Mouse (Mus musculus): ENCODE measurements around the gene Cd37. TPM values are rescaled to one million over a fixed set of nuclear protein-coding genes. Genes with fewer than 3 reads are reported as not detected.

Gene Cd37
- polyA plus RNA-seq, 1 experiment: 30.1 TPM

- H3K36me3 ChIP-seq (ENCODE audit: control insufficient read depth, insufficient read depth, low read length): no peaks in the 10 kb centered on the region
- H3K4me1 ChIP-seq (ENCODE audit: control insufficient read depth, insufficient read depth, low read length): no peaks in the 10 kb centered on the region
- WGBS: 84% methylated on average over 5 of the region's 5 CpGs
- TF ChIP-seq POLR2A (IDR thresholded peaks at IDR 0.05; ENCODE audit: low read depth, low read length) (no peak), CTCF (conservative IDR thresholded peaks at IDR 0.05; ENCODE audit: insufficient read depth, insufficient read length, low read depth, low read length) (no peak)
- H3K27me3 ChIP-seq (replicated peaks; ENCODE audit: control insufficient read depth, insufficient read depth, low read length): 0 out of 2 replicates have a peak, but pooled peaks cover 2% of the 10 kb centered on the region
- DNase-seq: no peak
- H3K4me3 ChIP-seq (ENCODE audit: insufficient read depth, low read depth, low read length): no peak overlapping the region
- H3K27ac ChIP-seq (ENCODE audit: insufficient read depth, low read depth, low read length): no peak overlapping the region
These were observed 25.2 kb downstream of the Cd37 start for GRCm38 (mm10) chr7:45213708-45214107.

GRCm38 (mm10) chr7:45212356-45212755 is 26.6 kb downstream of the Cd37 start:
- TF ChIP-seq POLR2A (IDR thresholded peaks at IDR 0.05; ENCODE audit: low read depth, low read length) (no peak), CTCF (conservative IDR thresholded peaks at IDR 0.05; ENCODE audit: insufficient read depth, insufficient read length, low read depth, low read length) (no peak)
- 74% methylated on average over 7 of the region's 7 CpGs for WGBS
- no peaks in the 10 kb centered on the region for H3K36me3 ChIP-seq (ENCODE audit: control insufficient read depth, insufficient read depth, low read length)

GRCm38 (mm10) chr7:45211851-45212251 is 27.1 kb downstream of the Cd37 start, which contains the start of gene Dkkl1:
Gene Dkkl1, minus strand, starts transcription at chr7:45212147.
- TF ChIP-seq CTCF (conservative IDR thresholded peaks at IDR 0.05; ENCODE audit: insufficient read depth, insufficient read length, low read depth, low read length) (no peak), POLR2A (IDR thresholded peaks at IDR 0.05; ENCODE audit: low read depth, low read length) (no peak)
- Histone ChIP-seq H3K36me3 (ENCODE audit: control insufficient read depth, insufficient read depth, low read length) (no peaks in the 10 kb centered on the region), H3K27me3 (replicated peaks; ENCODE audit: control insufficient read depth, insufficient read depth, low read length) (0 out of 2 replicates have a peak, but pooled peaks cover 2% of the 10 kb centered on the region), H3K4me1 (ENCODE audit: control insufficient read depth, insufficient read depth, low read length) (no peaks in the 10 kb centered on the region), H3K27ac (ENCODE audit: insufficient read depth, low read depth, low read length) (no peak within 1 kb of the TSS), H3K4me3 (ENCODE audit: insufficient read depth, low read depth, low read length) (no peak within 1 kb of the TSS)
- 8% methylated on average over 17 of the region's 17 CpGs for WGBS
- DNase-seq: no peak

More at GRCm38 (mm10) chr7:45212356-45212755, 26.6 kb downstream of the Cd37 start:
- Histone ChIP-seq H3K4me3 (ENCODE audit: insufficient read depth, low read depth, low read length) (no peak overlapping the region), H3K4me1 (ENCODE audit: control insufficient read depth, insufficient read depth, low read length) (no peaks in the 10 kb centered on the region), H3K27me3 (replicated peaks; ENCODE audit: control insufficient read depth, insufficient read depth, low read length) (0 out of 2 replicates have a peak, but pooled peaks cover 2% of the 10 kb centered on the region), H3K27ac (ENCODE audit: insufficient read depth, low read depth, low read length) (no peak overlapping the region)
- DNase-seq: no peak

GRCm38 (mm10) chr7:45211070-45211469 is 27.8 kb downstream of the Cd37 start:
- no peak for DNase-seq
- no peaks in the 10 kb centered on the region for H3K36me3 ChIP-seq (ENCODE audit: control insufficient read depth, insufficient read depth, low read length)
- no peak overlapping the region for H3K4me3 ChIP-seq (ENCODE audit: insufficient read depth, low read depth, low read length)
- TF ChIP-seq POLR2A (IDR thresholded peaks at IDR 0.05; ENCODE audit: low read depth, low read length) (no peak), CTCF (conservative IDR thresholded peaks at IDR 0.05; ENCODE audit: insufficient read depth, insufficient read length, low read depth, low read length) (no peak)
- no peak overlapping the region for H3K27ac ChIP-seq (ENCODE audit: insufficient read depth, low read depth, low read length)
- no peaks in the 10 kb centered on the region for H3K4me1 ChIP-seq (ENCODE audit: control insufficient read depth, insufficient read depth, low read length)
- 0 out of 2 replicates have a peak, but pooled peaks cover 2% of the 10 kb centered on the region for H3K27me3 ChIP-seq (replicated peaks; ENCODE audit: control insufficient read depth, insufficient read depth, low read length)
- 71% methylated on average over 10 of the region's 10 CpGs for WGBS

- Histone ChIP-seq H3K4me3 (ENCODE audit: insufficient read depth, low read depth, low read length) (no peak overlapping the region), H3K27me3 (replicated peaks; ENCODE audit: control insufficient read depth, insufficient read depth, low read length) (0 out of 2 replicates have a peak, but pooled peaks cover 2% of the 10 kb centered on the region), H3K27ac (ENCODE audit: insufficient read depth, low read depth, low read length) (no peak overlapping the region), H3K36me3 (ENCODE audit: control insufficient read depth, insufficient read depth, low read length) (no peaks in the 10 kb centered on the region), H3K4me1 (ENCODE audit: control insufficient read depth, insufficient read depth, low read length) (no peaks in the 10 kb centered on the region)
- WGBS: 83% methylated on average over 6 of the region's 6 CpGs
- no peak for DNase-seq
- TF ChIP-seq CTCF (conservative IDR thresholded peaks at IDR 0.05; ENCODE audit: insufficient read depth, insufficient read length, low read depth, low read length) (no peak), POLR2A (IDR thresholded peaks at IDR 0.05; ENCODE audit: low read depth, low read length) (no peak)
These were observed 30.7 kb downstream of the Cd37 start for GRCm38 (mm10) chr7:45208260-45208659.

GRCm38 (mm10) chr7:45204380-45205143 is 34.4 kb downstream of the Cd37 start, which contains the start of gene Ccdc155:
Gene Ccdc155, minus strand, starts transcription at chr7:45204892.
- TF ChIP-seq CTCF (conservative IDR thresholded peaks at IDR 0.05; ENCODE audit: insufficient read depth, insufficient read length, low read depth, low read length): no peak
- no peak for TF ChIP-seq POLR2A (IDR thresholded peaks at IDR 0.05; ENCODE audit: low read depth, low read length)
- peak; percentile 92 for DNase-seq
- no peaks in the 10 kb centered on the region for H3K36me3 ChIP-seq (ENCODE audit: control insufficient read depth, insufficient read depth, low read length)

GRCm38 (mm10) chr7:45202654-45203053 is 36.3 kb downstream of the Cd37 start:
- no peak overlapping the region for H3K27ac ChIP-seq (ENCODE audit: insufficient read depth, low read depth, low read length)
- no peak for DNase-seq
- TF ChIP-seq POLR2A (IDR thresholded peaks at IDR 0.05; ENCODE audit: low read depth, low read length): no peak
- TF ChIP-seq CTCF (conservative IDR thresholded peaks at IDR 0.05; ENCODE audit: insufficient read depth, insufficient read length, low read depth, low read length): no peak
- no peaks in the 10 kb centered on the region for H3K36me3 ChIP-seq (ENCODE audit: control insufficient read depth, insufficient read depth, low read length)
- no peaks in the 10 kb centered on the region for H3K27me3 ChIP-seq (replicated peaks; ENCODE audit: control insufficient read depth, insufficient read depth, low read length)
- no peaks in the 10 kb centered on the region for H3K4me1 ChIP-seq (ENCODE audit: control insufficient read depth, insufficient read depth, low read length)
- 64% methylated on average over 10 of the region's 10 CpGs for WGBS
- H3K4me3 ChIP-seq (ENCODE audit: insufficient read depth, low read depth, low read length): no peak overlapping the region

More at GRCm38 (mm10) chr7:45204380-45205143, 34.4 kb downstream of the Cd37 start, which contains the start of gene Ccdc155:
- no peaks in the 10 kb centered on the region for H3K27me3 ChIP-seq (replicated peaks; ENCODE audit: control insufficient read depth, insufficient read depth, low read length)
- H3K27ac ChIP-seq (ENCODE audit: insufficient read depth, low read depth, low read length): no peak within 1 kb of the TSS
- H3K4me3 ChIP-seq (ENCODE audit: insufficient read depth, low read depth, low read length): peak within 1 kb of the TSS; percentile 32
- H3K4me1 ChIP-seq (ENCODE audit: control insufficient read depth, insufficient read depth, low read length): no peaks in the 10 kb centered on the region
- WGBS: 7% methylated on average over 44 of the region's 44 CpGs
